Mouse (Mus musculus) kidney, embryonic 16.5 days (tissue): Measurements from ENCODE around the gene Slc30a5. TPM values are rescaled to one million over a fixed set of nuclear protein-coding genes. Genes with fewer than 3 reads are reported as not detected.

Experiments
- ATAC-seq: fragments of 200-750 bp; cut with Nextera tagmentation; 2 replicates; pipeline ENCODE4 v1.8.0; 2017; ENCODE audit warnings: moderate TSS enrichment; ENCODE audit not compliant: low FRiP score, low TSS enrichment
- H3K27ac ChIP-seq: fragments of 300-500 bp; sonication (generic); 2 replicates; pipeline ENCODE4 v1.5.1; 2014; ENCODE audit warnings: low read length
- H3K27me3 ChIP-seq: fragments of 300-500 bp; sonication (generic); 2 replicates; pipeline ENCODE4 v1.6.1; 2014; ENCODE audit warnings: low read length, control low read depth, mixed read lengths; ENCODE audit not compliant: insufficient read depth
- H3K36me3 ChIP-seq: fragments of 300-500 bp; sonication (generic); 2 replicates; pipeline ENCODE4 v1.6.1; 2014; ENCODE audit warnings: low read length, control low read depth, mixed read lengths; ENCODE audit not compliant: insufficient read depth
- H3K4me1 ChIP-seq: fragments of 300-500 bp; sonication (generic); 2 replicates; pipeline ENCODE4 v1.6.1; 2014; ENCODE audit warnings: low read length, control low read depth, mixed read lengths; ENCODE audit not compliant: insufficient read depth
- H3K4me2 ChIP-seq: fragments of 300-500 bp; sonication (generic); replicated peaks from 2 replicates; pipeline ENCODE4 v1.6.1; 2014; ENCODE audit warnings: low read depth, low read length
- H3K4me3 ChIP-seq: fragments of 300-500 bp; sonication (generic); 2 replicates; pipeline ENCODE4 v1.5.1; 2014; ENCODE audit warnings: mild to moderate bottlenecking, low read length
- H3K9ac ChIP-seq: fragments of 300-500 bp; sonication (generic); replicated peaks from 2 replicates; pipeline ENCODE4 v1.6.1; 2014; ENCODE audit warnings: low read length
- H3K9me3 ChIP-seq: fragments of 300-500 bp; sonication (generic); 2 replicates; pipeline ENCODE4 v1.6.1; 2016; ENCODE audit warnings: low read length, control low read depth
- WGBS: fragments of 180-500 bp; shearing (Covaris S2); extraction: QIAGEN DNeasy Blood & Tissue Kit; methylation state at CpG from one replicate; pipeline ENCODE4 v1.1.7; 2014; 5-methylcytosine and 5-hydroxymethylcytosine counted together
- polyA plus RNA-seq: library from polyadenylated mRNA; unstranded; fragments of >200 nt; fragmentation: Nextera tagmentation; extraction: Ambion mirVana; gene quantifications from 2 replicates; pipeline ENCODE4 v1.2.1, GENCODE M21; 2015

Slc30a5 gene
- polyA plus RNA-seq, 1 experiment from 2014 or later: 55.5 TPM

- peak; percentile 62; the same call in 1 of the 2 replicates for ATAC-seq
- Histone ChIP-seq H3K9ac (peak overlapping the region; percentile 81), H3K4me3 (peak overlapping the region; percentile 77), H3K9me3 (no peaks in the 10 kb centered on the region), H3K36me3 (peaks cover 20% of the 10 kb centered on the region), H3K27me3 (no peaks in the 10 kb centered on the region), H3K4me1 (peaks cover 17% of the 10 kb centered on the region), H3K4me2 (peak overlapping the region; percentile 63), H3K27ac (peak overlapping the region; percentile 51)
- WGBS: under 1% methylated on average over 30 of the region's 30 CpGs
These were observed 47.3 kb downstream of the Slc30a5 start for GRCm38 (mm10) chr13:100785806-100786413.

DNA sequence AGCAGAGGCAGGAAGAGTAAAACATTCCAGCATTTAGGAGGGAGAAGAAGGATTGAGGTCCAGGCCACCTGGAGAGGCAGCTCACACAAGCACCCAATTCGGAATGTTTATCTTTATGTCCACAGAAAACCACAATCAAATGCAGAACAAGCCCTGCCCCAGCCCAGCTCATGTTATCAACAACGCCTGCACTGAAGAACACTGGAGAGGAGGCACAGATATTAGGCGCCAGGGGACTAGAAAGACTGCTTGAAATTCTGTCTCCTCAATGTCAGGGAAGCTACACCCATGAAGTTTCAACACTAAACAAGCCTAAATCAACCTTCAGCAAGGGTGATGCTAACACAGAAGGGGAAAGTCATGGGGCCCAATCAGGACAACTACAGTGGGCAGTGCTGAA lies 55.7 kb downstream of the Slc30a5 start:
- ATAC-seq: no peak
- no peak overlapping the region for H3K4me3 ChIP-seq
- no peaks in the 10 kb centered on the region for H3K27me3 ChIP-seq
- no peak overlapping the region for H3K9ac ChIP-seq
- H3K4me1 ChIP-seq: peaks cover 14% of the 10 kb centered on the region
- WGBS: 81% methylated on average over 3 of the region's 3 CpGs
- H3K36me3 ChIP-seq: peaks cover 29% of the 10 kb centered on the region
- no peak overlapping the region for H3K27ac ChIP-seq
- no peaks in the 10 kb centered on the region for H3K9me3 ChIP-seq
- H3K4me2 ChIP-seq: no peak overlapping the region

- peaks cover 29% of the 10 kb centered on the region; the same call in 1 of the 2 replicates for H3K36me3 ChIP-seq
- H3K27me3 ChIP-seq: no peaks in the 10 kb centered on the region
- H3K4me1 ChIP-seq: peaks cover 14% of the 10 kb centered on the region
- H3K27ac ChIP-seq: peak overlapping the region; percentile 70; the same call in 1 of the 2 replicates
- ATAC-seq: no peak
- 59% methylated on average over 6 of the region's 6 CpGs for WGBS
- H3K4me3 ChIP-seq: peak overlapping the region; percentile 91; the same call in 1 of the 2 replicates
- no peak overlapping the region for H3K9ac ChIP-seq
- no peaks in the 10 kb centered on the region for H3K9me3 ChIP-seq
- H3K4me2 ChIP-seq: peak overlapping the region; percentile 90
These were observed 56.5 kb downstream of the Slc30a5 start for GRCm38 (mm10) chr13:100776710-100777109.

DNA sequence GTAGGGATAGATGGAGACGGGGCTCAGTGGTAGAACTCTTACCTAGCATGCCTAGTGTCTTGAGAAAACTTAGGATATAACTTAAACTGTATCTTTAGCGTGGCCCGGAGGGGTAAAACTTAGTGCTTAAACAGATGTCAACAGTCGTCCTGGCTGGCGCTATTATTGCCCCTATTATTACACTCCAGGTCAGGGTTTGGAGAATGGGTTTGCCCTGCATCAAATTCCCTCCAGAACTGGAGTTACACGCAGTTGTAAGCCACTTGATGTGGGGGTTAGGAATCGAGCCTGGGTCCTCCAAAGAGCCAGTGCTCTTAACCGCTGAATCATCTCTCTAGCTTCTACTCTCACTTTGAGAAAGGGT lies 57.2 kb downstream of the Slc30a5 start:
- Histone ChIP-seq H3K4me3 (peak overlapping the region; percentile 91), H3K27me3 (no peaks in the 10 kb centered on the region), H3K4me2 (peak overlapping the region; percentile 90), H3K36me3 (peaks cover 25% of the 10 kb centered on the region; the same call in 1 of the 2 replicates), H3K27ac (peak overlapping the region; percentile 70), H3K9me3 (no peaks in the 10 kb centered on the region), H3K4me1 (peaks cover 14% of the 10 kb centered on the region), H3K9ac (peak overlapping the region; percentile 87)
- 9% methylated on average over 8 of the region's 8 CpGs for WGBS
- no peak for ATAC-seq

- Histone ChIP-seq H3K4me1 (peaks cover 14% of the 10 kb centered on the region), H3K36me3 (peaks cover 26% of the 10 kb centered on the region; the same call in 1 of the 2 replicates), H3K27ac (peak within 1 kb of the TSS; percentile 70), H3K9me3 (no peaks in the 10 kb centered on the region), H3K27me3 (no peaks in the 10 kb centered on the region), H3K4me3 (peak within 1 kb of the TSS; percentile 91), H3K4me2 (peak within 1 kb of the TSS; percentile 90), H3K9ac (peak within 1 kb of the TSS; percentile 87)
- under 1% methylated on average over 46 of the region's 46 CpGs for WGBS
- ATAC-seq: peak; percentile 93
These were observed 57.8 kb downstream of the Slc30a5 start, which contains the start of gene Cenph for GRCm38 (mm10) chr13:100775252-100776055. Gene Cenph, minus strand, starts transcription at chr13:100775899.

GRCm38 (mm10) chr13:100774704-100775103 lies 58.5 kb downstream of the Slc30a5 start:
- no peak for ATAC-seq
- Histone ChIP-seq H3K9ac (peak overlapping the region; percentile 87), H3K4me1 (peaks cover 14% of the 10 kb centered on the region), H3K4me2 (peak overlapping the region; percentile 90), H3K9me3 (no peaks in the 10 kb centered on the region), H3K4me3 (peak overlapping the region; percentile 91), H3K27me3 (no peaks in the 10 kb centered on the region), H3K27ac (no peak overlapping the region), H3K36me3 (peaks cover 25% of the 10 kb centered on the region)

GRCm38 (mm10) chr13:100755329-100755728 lies 77.9 kb downstream of the Slc30a5 start:
- no peaks in the 10 kb centered on the region for H3K27me3 ChIP-seq
- H3K9ac ChIP-seq: no peak overlapping the region
- no peak overlapping the region for H3K4me2 ChIP-seq
- H3K36me3 ChIP-seq: peaks cover 9% of the 10 kb centered on the region
- ATAC-seq: no peak
- H3K9me3 ChIP-seq: no peaks in the 10 kb centered on the region
- H3K4me3 ChIP-seq: no peak overlapping the region
- no peak overlapping the region for H3K27ac ChIP-seq
- peaks cover 3% of the 10 kb centered on the region; the same call in 1 of the 2 replicates for H3K4me1 ChIP-seq
- 88% methylated on average over 2 of the region's 2 CpGs for WGBS

DNA sequence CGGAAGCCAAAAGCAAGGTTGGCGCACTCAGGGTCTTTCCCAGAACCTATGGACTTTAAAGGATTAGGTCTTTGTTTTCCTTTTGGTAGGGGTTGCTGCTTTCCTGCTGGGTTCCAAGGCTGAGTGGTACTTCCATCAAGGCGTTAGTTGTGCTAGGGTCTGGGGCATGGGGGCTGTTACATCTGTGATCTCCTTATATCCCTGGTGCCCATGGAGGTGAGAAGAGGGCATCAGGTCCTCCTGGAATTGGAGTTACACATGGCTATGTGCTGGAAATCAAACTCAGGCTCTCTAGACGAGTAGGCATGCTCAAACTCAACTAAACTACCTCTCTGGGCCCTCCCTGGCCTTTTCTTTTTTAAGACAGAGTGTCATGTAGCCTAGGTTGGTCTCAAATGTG lies 79.0 kb downstream of the Slc30a5 start:
- no peaks in the 10 kb centered on the region for H3K27me3 ChIP-seq
- WGBS: 75% methylated on average over 4 of the region's 4 CpGs
- peaks cover 3% of the 10 kb centered on the region; the same call in 1 of the 2 replicates for H3K4me1 ChIP-seq
- no peaks in the 10 kb centered on the region for H3K9me3 ChIP-seq
- no peak overlapping the region for H3K4me2 ChIP-seq
- no peak overlapping the region for H3K9ac ChIP-seq
- H3K27ac ChIP-seq: no peak overlapping the region
- ATAC-seq: no peak
- no peaks in the 10 kb centered on the region for H3K36me3 ChIP-seq
- no peak overlapping the region for H3K4me3 ChIP-seq

- Histone ChIP-seq H3K4me2 (no peak overlapping the region), H3K9ac (no peak overlapping the region), H3K4me3 (no peak overlapping the region), H3K4me1 (peaks cover 3% of the 10 kb centered on the region; the same call in 1 of the 2 replicates), H3K27me3 (no peaks in the 10 kb centered on the region), H3K36me3 (no peaks in the 10 kb centered on the region), H3K27ac (no peak overlapping the region), H3K9me3 (no peaks in the 10 kb centered on the region)
- WGBS: 74% methylated on average over 6 of the region's 6 CpGs
- ATAC-seq: no peak
These were observed 80.2 kb downstream of the Slc30a5 start for GRCm38 (mm10) chr13:100753011-100753410.
